Mouse (Mus musculus) limb, embryonic 14.5 days (tissue): ENCODE results near the gene Mag. TPM values are rescaled to one million over a fixed set of nuclear protein-coding genes. Genes with fewer than 3 reads are reported as not detected.

Experiments
- ATAC-seq: fragments of 200-750 bp; cut with Nextera tagmentation; 2 replicates; pipeline ENCODE4 v1.8.0; 2017; ENCODE audit warnings: low read depth, moderate number of reproducible peaks, moderate TSS enrichment; ENCODE audit not compliant: low FRiP score
- DNase-seq: peaks from one replicate; pipeline ENCODE4 v3.0.0-alpha.2; 2015; ENCODE audit warnings: low spot score
- H3K27ac ChIP-seq: fragments of 300-500 bp; sonication (generic); replicated peaks from 2 replicates; pipeline ENCODE4 v1.5.1; 2014; ENCODE audit warnings: low read depth, mild to moderate bottlenecking, low read length, moderate library complexity, mixed read lengths
- H3K27me3 ChIP-seq: fragments of 300-500 bp; sonication (generic); 2 replicates; pipeline ENCODE4 v1.6.1; 2014; ENCODE audit warnings: low read length, mixed read lengths; ENCODE audit not compliant: control insufficient read depth, insufficient read depth
- H3K36me3 ChIP-seq: fragments of 300-500 bp; sonication (generic); 2 replicates; pipeline ENCODE4 v1.6.1; 2014; ENCODE audit warnings: mild to moderate bottlenecking, low read length, moderate library complexity, mixed read lengths; ENCODE audit not compliant: control insufficient read depth, insufficient read depth
- H3K4me1 ChIP-seq: fragments of 300-500 bp; sonication (generic); 2 replicates; pipeline ENCODE4 v1.6.1; 2014; ENCODE audit warnings: antibody characterized with exemption, low read length, mixed read lengths; ENCODE audit not compliant: control insufficient read depth, insufficient read depth
- H3K4me2 ChIP-seq: fragments of 300-500 bp; sonication (generic); replicated peaks from 2 replicates; pipeline ENCODE4 v1.6.1; 2014; ENCODE audit warnings: low read depth, mild to moderate bottlenecking, low read length, moderate library complexity; ENCODE audit not compliant: severe bottlenecking
- H3K4me3 ChIP-seq: fragments of 300-500 bp; sonication (generic); replicated peaks from 2 replicates; pipeline ENCODE4 v1.5.1; 2014; ENCODE audit warnings: low read length
- H3K9ac ChIP-seq: fragments of 300-500 bp; sonication (generic); 2 replicates; pipeline ENCODE4 v1.6.1; 2014; ENCODE audit warnings: mild to moderate bottlenecking, low read depth, low read length, moderate library complexity; ENCODE audit not compliant: severe bottlenecking
- H3K9me3 ChIP-seq: fragments of 300-500 bp; sonication (generic); 2 replicates; pipeline ENCODE4 v1.6.1; 2016; ENCODE audit warnings: low read length; ENCODE audit not compliant: control insufficient read depth
- POLR2A ChIP-seq: fragments of 200-500 bp; IDR thresholded peaks from 2 replicates; pipeline ENCODE4 v1.8.0; 2012; ENCODE audit warnings: inconsistent platforms, mild to moderate bottlenecking, moderate library complexity, borderline replicate concordance; ENCODE audit not compliant: insufficient read depth, insufficient read length; ENCODE audit errors: extremely low read depth
- WGBS: fragments of 180-500 bp; shearing (Covaris S2); extraction: QIAGEN DNeasy Blood & Tissue Kit; methylation state at CpG from one replicate; pipeline ENCODE4 v1.1.7; 2014; 5-methylcytosine and 5-hydroxymethylcytosine counted together
- polyA plus RNA-seq, 2 experiments: library from polyadenylated mRNA; depleted of rRNA in 1 of 2; stranded (reverse) in 1 of 2; unstranded in 1 of 2; fragments of >200 nt; fragmentation: Nextera tagmentation in 1 of 2; extraction: Ambion mirVana in 1 of 2; gene quantifications; 2 replicates each; pipeline versions ENCODE4 v1.2.1 to v1.2.3; 2012 to 2014

Mag gene
- polyA plus RNA-seq, 2 experiments = 1.2 TPM

DNA sequence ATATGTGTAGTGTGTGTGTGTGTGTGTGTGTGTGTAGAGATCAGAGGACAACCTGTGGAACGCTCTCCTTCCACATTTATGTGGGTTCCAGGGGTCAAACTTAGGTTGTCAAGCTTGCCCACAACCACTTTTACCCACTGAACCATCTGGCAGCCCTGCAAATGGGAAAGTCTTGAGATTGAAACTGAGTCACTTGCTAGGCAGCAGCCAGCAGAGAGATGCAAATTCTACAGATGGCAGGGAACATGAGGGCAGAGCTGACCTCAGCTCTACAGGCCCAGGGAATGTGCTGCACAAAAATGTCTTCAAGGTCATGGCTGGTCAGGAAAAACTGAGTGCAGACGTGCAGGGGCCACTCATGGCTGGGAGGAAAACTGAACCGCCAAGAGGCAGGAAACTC is 33.3 kb downstream of the Mag start:
- no peak for ATAC-seq
- DNase-seq = no peak
- 82% methylated on average over 3 of the region's 3 CpGs for WGBS
- Histone ChIP-seq H3K9me3 (no peaks in the 10 kb centered on the region), H3K27ac (no peak overlapping the region), H3K4me1 (no peaks in the 10 kb centered on the region), H3K4me3 (no peak overlapping the region), H3K9ac (no peak overlapping the region), H3K27me3 (no peaks in the 10 kb centered on the region), H3K4me2 (no peak overlapping the region), H3K36me3 (no peaks in the 10 kb centered on the region)
- TF ChIP-seq POLR2A = no peak

DNA sequence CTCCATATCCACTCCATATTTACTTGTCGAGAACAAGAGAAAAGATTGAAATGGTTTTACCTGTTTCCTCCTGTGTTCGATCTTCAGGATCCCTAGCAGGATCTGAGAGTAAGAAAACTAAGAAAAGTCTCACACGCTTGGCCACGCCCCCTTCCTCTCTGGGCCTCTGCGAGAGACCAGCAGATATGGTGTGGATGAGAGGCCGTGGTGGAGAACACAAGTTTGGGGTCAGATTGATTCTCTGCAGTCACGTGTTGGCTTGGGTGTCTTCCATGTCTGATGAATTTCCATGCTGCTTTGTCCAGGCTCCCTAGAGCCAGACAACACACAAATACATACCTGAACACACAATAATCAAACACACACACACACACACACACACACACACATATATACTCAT is 34.5 kb downstream of the Mag start, which contains the start of gene Cd22:
Cd22 (minus strand) TSS at position 167 of the 400 bp plus-strand sequence.
- no peak for TF ChIP-seq POLR2A
- H3K4me1 ChIP-seq = no peaks in the 10 kb centered on the region
- no peak within 1 kb of the TSS for H3K9ac ChIP-seq
- H3K9me3 ChIP-seq = no peaks in the 10 kb centered on the region
- no peak within 1 kb of the TSS for H3K4me3 ChIP-seq
- ATAC-seq = no peak
- H3K36me3 ChIP-seq = no peaks in the 10 kb centered on the region
- DNase-seq = no peak
- WGBS = 62% methylated on average over 7 of the region's 7 CpGs
- no peaks in the 10 kb centered on the region for H3K27me3 ChIP-seq
- no peak within 1 kb of the TSS for H3K4me2 ChIP-seq
- no peak within 1 kb of the TSS for H3K27ac ChIP-seq

DNA sequence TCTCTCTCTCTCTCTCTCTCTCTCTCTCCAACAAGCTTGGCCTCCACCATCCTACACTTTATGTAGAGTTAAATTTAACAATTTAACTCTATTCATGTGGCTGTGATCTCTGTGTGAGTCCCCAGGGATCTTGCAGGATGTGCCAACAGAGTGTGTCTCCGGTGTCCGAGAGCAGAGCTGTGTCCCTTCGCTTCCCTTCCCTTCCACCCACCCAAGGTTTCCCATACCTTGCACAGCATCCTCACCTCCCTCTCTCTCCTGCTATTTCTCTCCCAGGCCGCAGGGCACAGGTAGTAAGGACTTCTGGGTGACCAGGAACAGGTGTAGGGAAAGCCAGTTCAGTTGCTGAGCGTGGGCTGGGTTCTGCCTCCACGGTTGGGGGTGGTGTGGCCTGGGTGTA is 35.7 kb downstream of the Mag start:
- no peak for ATAC-seq
- no peak overlapping the region for H3K9ac ChIP-seq
- no peaks in the 10 kb centered on the region for H3K36me3 ChIP-seq
- DNase-seq = no peak
- 68% methylated on average over 6 of the region's 6 CpGs for WGBS
- H3K4me2 ChIP-seq = no peak overlapping the region
- H3K4me1 ChIP-seq = no peaks in the 10 kb centered on the region
- no peaks in the 10 kb centered on the region for H3K9me3 ChIP-seq
- TF ChIP-seq POLR2A = no peak
- H3K27ac ChIP-seq = no peak overlapping the region
- H3K4me3 ChIP-seq = no peak overlapping the region
- no peaks in the 10 kb centered on the region for H3K27me3 ChIP-seq

DNA sequence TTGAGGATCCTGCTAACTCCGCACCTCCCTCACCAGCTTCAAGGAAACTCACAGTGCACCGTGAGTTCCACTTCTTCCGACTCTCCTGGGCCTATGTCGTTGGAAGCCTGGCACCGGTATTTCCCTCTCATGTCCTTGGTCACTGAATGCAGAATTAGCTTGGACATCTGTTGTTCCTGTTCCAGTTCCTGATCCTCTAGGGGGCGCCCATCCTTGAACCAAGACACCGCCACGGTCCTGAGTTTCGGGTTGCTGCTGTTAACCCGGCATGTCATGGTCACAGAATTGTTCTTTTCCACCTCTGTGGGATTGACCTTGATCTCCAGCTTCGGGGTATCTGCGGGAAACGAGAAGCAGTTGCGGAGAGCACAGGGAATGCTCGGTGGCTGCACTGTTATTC is 41.6 kb downstream of the Mag start:
- no peak for ATAC-seq
- Histone ChIP-seq H3K4me2 (peak overlapping the region; percentile 29; the same call in 1 of the 2 replicates), H3K4me1 (no peaks in the 10 kb centered on the region), H3K9me3 (no peaks in the 10 kb centered on the region), H3K36me3 (no peaks in the 10 kb centered on the region), H3K27ac (no peak overlapping the region), H3K27me3 (no peaks in the 10 kb centered on the region), H3K9ac (no peak overlapping the region), H3K4me3 (no peak overlapping the region)
- DNase-seq = peak; percentile 30
- TF ChIP-seq POLR2A = no peak
- 29% methylated on average over 15 of the region's 15 CpGs for WGBS

DNA sequence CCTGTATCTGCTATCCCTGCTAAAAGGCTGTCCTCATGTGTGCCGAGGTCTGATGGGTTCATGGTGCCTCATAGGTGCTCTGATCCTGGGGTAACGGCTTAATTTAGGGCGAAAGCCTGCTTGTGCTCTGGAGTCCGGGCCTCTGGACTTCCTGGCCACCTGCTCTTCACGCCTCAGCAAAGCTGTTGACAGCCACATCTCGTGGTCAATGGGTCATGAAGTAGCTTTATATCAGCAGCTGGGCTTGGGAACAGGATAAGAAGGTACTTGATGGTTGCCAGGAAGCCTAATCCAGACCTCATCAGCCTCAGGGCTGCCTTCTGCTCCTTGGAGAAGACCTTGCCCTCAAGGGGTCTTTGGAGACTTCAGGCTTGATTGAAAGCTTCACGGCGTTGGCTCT is 51.3 kb downstream of the Mag start:
- no peak for TF ChIP-seq POLR2A
- Histone ChIP-seq H3K27ac (no peak overlapping the region), H3K9ac (no peak overlapping the region), H3K27me3 (no peaks in the 10 kb centered on the region), H3K36me3 (no peaks in the 10 kb centered on the region), H3K9me3 (no peaks in the 10 kb centered on the region), H3K4me1 (no peaks in the 10 kb centered on the region), H3K4me3 (no peak overlapping the region), H3K4me2 (no peak overlapping the region)
- DNase-seq (no peak), ATAC-seq (no peak)
- WGBS = 74% methylated on average over 8 of the region's 8 CpGs

DNA sequence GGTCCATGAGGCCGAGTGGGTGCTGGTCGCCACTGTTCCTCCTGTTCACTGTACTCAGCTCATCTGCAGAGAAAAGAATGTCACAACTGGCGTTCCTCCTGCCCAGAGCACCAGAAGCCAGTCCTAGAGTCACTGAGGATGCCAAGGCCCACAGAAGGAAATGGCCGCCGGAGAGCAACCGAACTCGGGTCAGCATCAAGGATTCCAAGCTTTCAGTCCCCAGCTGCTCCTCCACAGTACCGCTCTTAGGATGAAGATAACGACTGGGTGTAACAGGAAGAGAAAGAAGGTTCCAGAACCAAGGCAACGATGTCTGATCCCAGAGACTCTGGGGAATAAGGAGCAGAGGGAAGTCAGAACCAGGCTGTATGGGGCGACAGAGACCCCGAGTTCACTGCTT is 53.2 kb downstream of the Mag start, which contains the start of gene Ffar1:
Ffar1 (minus strand) TSS at position 101 of the 400 bp plus-strand sequence.
- no peak for TF ChIP-seq POLR2A
- no peaks in the 10 kb centered on the region for H3K36me3 ChIP-seq
- no peak within 1 kb of the TSS for H3K27ac ChIP-seq
- H3K9me3 ChIP-seq = no peaks in the 10 kb centered on the region
- H3K27me3 ChIP-seq = no peaks in the 10 kb centered on the region
- H3K4me3 ChIP-seq = no peak within 1 kb of the TSS
- WGBS = 83% methylated on average over 11 of the region's 12 CpGs
- ATAC-seq (no peak), DNase-seq (no peak)
- no peaks in the 10 kb centered on the region for H3K4me1 ChIP-seq
- peak within 1 kb of the TSS; percentile 9; the same call in 1 of the 2 replicates for H3K9ac ChIP-seq
- H3K4me2 ChIP-seq = no peak within 1 kb of the TSS
